Mouse (Mus musculus) CH12.LX (cell line): ENCODE measurements around the gene Rai14. TPM values are rescaled to one million over a fixed set of nuclear protein-coding genes. Genes with fewer than 3 reads are reported as not detected.

ENCODE experiments used
- DNase-seq: peaks from one replicate; pipeline ENCODE4 v3.0.0-alpha.2; 2013; ENCODE audit errors: extremely low read depth
- H3K27ac ChIP-seq: 2 replicates; pipeline ENCODE4 v1.5.1; 2012; ENCODE audit warnings: low read depth, mild to moderate bottlenecking, control low read depth, moderate library complexity; ENCODE audit not compliant: insufficient read depth
- H3K27me3 ChIP-seq: replicated peaks from 2 replicates; pipeline ENCODE3; 2012; ENCODE audit warnings: inconsistent platforms
- H3K36me3 ChIP-seq, 2 experiments: replicated peaks in 1 of 2; 2 replicates each; pipeline versions ENCODE3 to v1.6.1; 2012; ENCODE audit warnings: inconsistent platforms in 1 of 2, low read length in 1 of 2, mild to moderate bottlenecking in 1 of 2, mixed read lengths in 1 of 2, moderate library complexity in 1 of 2; ENCODE audit not compliant: control insufficient read depth in 1 of 2, insufficient read depth in 1 of 2
- H3K4me1 ChIP-seq, 2 experiments: 2 replicates each; pipeline ENCODE4 v1.6.1; 2012; ENCODE audit warnings: inconsistent platforms in 1 of 2, moderate library complexity in 1 of 2; ENCODE audit not compliant: insufficient read depth in 2 of 2, control insufficient read depth in 1 of 2
- H3K4me2 ChIP-seq: 2 replicates; pipeline ENCODE4 v1.6.1; 2012; ENCODE audit warnings: low read depth, mild to moderate bottlenecking, control low read depth; ENCODE audit not compliant: poor library complexity, insufficient read depth, severe bottlenecking
- H3K4me3 ChIP-seq, 3 experiments: fragments of 150-350 bp in 1 of 3; sonication (generic) in 1 of 3; replicated peaks in 1 of 3; 2 replicates each; pipeline versions ENCODE3 to v1.5.1; 2011 to 2012; ENCODE audit warnings: low read depth in 2 of 3, low read length in 2 of 3, mild to moderate bottlenecking in 2 of 3, moderate library complexity in 2 of 3, control low read depth in 1 of 3, improper control_type of control experiment in 1 of 3, inconsistent platforms in 1 of 3, mixed read lengths in 1 of 3; ENCODE audit not compliant: poor library complexity in 1 of 3
- H3K79me2 ChIP-seq: replicated peaks from 2 replicates; pipeline ENCODE4 v1.6.1; 2012; ENCODE audit warnings: mild to moderate bottlenecking, moderate library complexity; ENCODE audit not compliant: control insufficient read depth, poor library complexity, insufficient read depth, severe bottlenecking; ENCODE audit errors: extremely low read depth
- H3K9ac ChIP-seq: 2 replicates; pipeline ENCODE4 v1.6.1; 2012; ENCODE audit warnings: low read depth, mild to moderate bottlenecking, control low read depth, moderate library complexity; ENCODE audit not compliant: insufficient read depth
- H3K9me3 ChIP-seq: replicated peaks from 2 replicates; pipeline ENCODE3; 2012; ENCODE audit warnings: low read length, inconsistent platforms, mixed read lengths
- CHD2 ChIP-seq: IDR thresholded peaks from 2 replicates; pipeline ENCODE4 v1.6.1; 2011; ENCODE audit warnings: low read length, improper control_type of control experiment
- E2F4 ChIP-seq: IDR thresholded peaks from 2 replicates; pipeline ENCODE4 v1.6.1; 2011; ENCODE audit warnings: low read depth, low read length, improper control_type of control experiment; ENCODE audit not compliant: insufficient replicate concordance
- ELF1 ChIP-seq: IDR thresholded peaks from 2 replicates; pipeline ENCODE4 v1.6.1; 2014; ENCODE audit warnings: low read depth, mild to moderate bottlenecking, inconsistent platforms, low read length, improper control_type of control experiment
- EP300 ChIP-seq: IDR thresholded peaks from 2 replicates; pipeline ENCODE4 v1.6.1; 2011; ENCODE audit warnings: low read length, improper control_type of control experiment
- GABPA ChIP-seq: IDR thresholded peaks from 2 replicates; pipeline ENCODE4 v1.6.1; 2012; ENCODE audit warnings: low read depth, low read length, improper control_type of control experiment, inconsistent platforms; ENCODE audit not compliant: insufficient replicate concordance
- IRF4 ChIP-seq: IDR thresholded peaks from 2 replicates; pipeline ENCODE4 v1.6.1; 2014; ENCODE audit warnings: low read depth, mild to moderate bottlenecking, inconsistent platforms, low read length, improper control_type of control experiment
- JUN ChIP-seq: IDR thresholded peaks from 2 replicates; pipeline ENCODE4 v1.6.1; 2011; ENCODE audit warnings: low read depth, mild to moderate bottlenecking, low read length, improper control_type of control experiment, moderate library complexity; ENCODE audit not compliant: insufficient read depth
- JUND ChIP-seq: conservative IDR thresholded peaks from 2 replicates; pipeline ENCODE4 v1.6.1; 2011; ENCODE audit warnings: low read depth, low read length, improper control_type of control experiment
- KAT2A ChIP-seq: IDR thresholded peaks from 2 replicates; pipeline ENCODE4 v1.6.1; 2012; ENCODE audit warnings: low read length, improper control_type of control experiment, inconsistent platforms; ENCODE audit not compliant: insufficient replicate concordance
- MAFK ChIP-seq: IDR thresholded peaks from 2 replicates; pipeline ENCODE4 v1.6.1; 2011; ENCODE audit warnings: low read length, improper control_type of control experiment; ENCODE audit not compliant: insufficient replicate concordance
- MAZ ChIP-seq: IDR thresholded peaks from 2 replicates; pipeline ENCODE4 v1.6.1; 2012; ENCODE audit warnings: low read depth, mild to moderate bottlenecking, inconsistent platforms, low read length, improper control_type of control experiment, moderate library complexity
- MEF2A ChIP-seq: IDR thresholded peaks from 2 replicates; pipeline ENCODE4 v1.6.1; 2014; ENCODE audit warnings: low read depth, mild to moderate bottlenecking, inconsistent platforms, low read length, improper control_type of control experiment, borderline replicate concordance
- MXI1 ChIP-seq: IDR thresholded peaks from 2 replicates; pipeline ENCODE4 v1.6.1; 2011; ENCODE audit warnings: mild to moderate bottlenecking, low read depth, low read length, improper control_type of control experiment
- NELFE ChIP-seq: IDR thresholded peaks from 2 replicates; pipeline ENCODE4 v1.6.1; 2011; ENCODE audit warnings: low read depth, low read length, improper control_type of control experiment
- POLR2A ChIP-seq: IDR thresholded peaks from 2 replicates; pipeline ENCODE4 v1.6.1; 2011; ENCODE audit warnings: low read depth, mild to moderate bottlenecking, improper control_type of control experiment, low read length
- POLR2AphosphoS2 ChIP-seq: IDR thresholded peaks from 2 replicates; pipeline ENCODE4 v1.6.1; 2011; ENCODE audit warnings: low read depth, low read length, improper control_type of control experiment
- RCOR1 ChIP-seq: conservative IDR thresholded peaks from 2 replicates; pipeline ENCODE4 v1.6.1; 2012; ENCODE audit warnings: low read depth, mild to moderate bottlenecking, inconsistent platforms, low read length, improper control_type of control experiment
- SIN3A ChIP-seq: IDR thresholded peaks from 2 replicates; pipeline ENCODE4 v1.6.1; 2012; ENCODE audit warnings: low read length, improper control_type of control experiment, inconsistent platforms
- TBP ChIP-seq: conservative IDR thresholded peaks from 2 replicates; pipeline ENCODE4 v1.6.1; 2011; ENCODE audit warnings: low read depth, low read length, improper control_type of control experiment
- TCF12 ChIP-seq: IDR thresholded peaks from 2 replicates; pipeline ENCODE4 v1.6.1; 2014; ENCODE audit warnings: low read depth, mild to moderate bottlenecking, inconsistent platforms, low read length, improper control_type of control experiment
- USF1 ChIP-seq: IDR thresholded peaks from 2 replicates; pipeline ENCODE4 v1.6.1; 2014; ENCODE audit warnings: low read depth, mild to moderate bottlenecking, inconsistent platforms, low read length, improper control_type of control experiment
- ZMIZ1 ChIP-seq: IDR thresholded peaks from 2 replicates; pipeline ENCODE4 v1.6.1; 2012; ENCODE audit warnings: low read depth, mild to moderate bottlenecking, inconsistent platforms, low read length, improper control_type of control experiment
- dilution Hi-C: fragments of 300-500 bp; cut with MboI; formaldehyde crosslinking; loops from 2 replicates; pipeline ENCODE4 v1.14.3; 2020; ENCODE audit warnings: low sequenced_read_pairs; ENCODE audit not compliant: extremely low pct_unique_long_range_greater_than_20kb, extremely low pct_ligation_motif_present
- in situ Hi-C: fragments of 300-500 bp; cut with MboI; formaldehyde crosslinking; loops from 3 replicates; pipeline ENCODE4 v1.14.3; 2019; ENCODE audit warnings: low sequenced_read_pairs, low pct_ligation_motif_present, low pct_unique_long_range_greater_than_20kb, mixed read lengths
- polyA plus RNA-seq: library from polyadenylated mRNA; unstranded; fragments of >175 nt; gene quantifications from 2 replicates; pipeline ENCODE4 v1.2.1, GENCODE M21; 2012; ENCODE audit warnings: low read depth; ENCODE audit not compliant: insufficient read length
- total RNA-seq, 2 experiments: library from RNA; depleted of rRNA; stranded (reverse); fragments of 300-350 nt in 1 of 2; fragments of >200 nt in 1 of 2; gene quantifications; 2 replicates each; pipeline ENCODE4 v1.2.3; 2012 to 2014

The Rai14 gene
- total and polyA plus RNA-seq, 3 experiments = 7.5 to 14.1 (median 9.6) TPM

GRCm38 (mm10) chr15:10609107-10609506 is 105.3 kb downstream of the Rai14 start:
- peaks cover 2 to 29% of the 10 kb centered on the region in 2 experiments for H3K36me3 ChIP-seq

GRCm38 (mm10) chr15:10608508-10609098 is 105.8 kb downstream of the Rai14 start:
- Histone ChIP-seq H3K36me3 (peaks cover 2 to 32% of the 10 kb centered on the region in 2 experiments), H3K9ac (no peak overlapping the region), H3K9me3 (peaks cover 3% of the 10 kb centered on the region), H3K4me3 (no peak overlapping the region), H3K27ac (no peak overlapping the region), H3K4me1 (no peaks in the 10 kb centered on the region), H3K4me2 (no peak overlapping the region), H3K79me2 (no peaks in the 10 kb centered on the region), H3K27me3 (no peaks in the 10 kb centered on the region)
- in situ Hi-C loops = no loop called here
- dilution Hi-C loops = no loop called here
- DNase-seq = no peak
- TF ChIP-seq MEF2A = no peak
- TF ChIP-seq JUND = no peak
- TF ChIP-seq IRF4 = no peak
- TF ChIP-seq NELFE = no peak
- TF ChIP-seq POLR2AphosphoS2 = no peak
- no peak for TF ChIP-seq ZMIZ1
- no peak for TF ChIP-seq MXI1
- no peak for TF ChIP-seq MAZ
- TF ChIP-seq TCF12 = no peak
- TF ChIP-seq TBP = no peak
- TF ChIP-seq POLR2A = no peak
- no peak for TF ChIP-seq JUN
- no peak for TF ChIP-seq GABPA
- no peak for TF ChIP-seq MAFK
- no peak for TF ChIP-seq EP300
- TF ChIP-seq, all 38 proteins: peak for 0

More at GRCm38 (mm10) chr15:10609107-10609506, 105.3 kb downstream of the Rai14 start:
- Histone ChIP-seq H3K27ac (no peak overlapping the region), H3K4me3 (no peak overlapping the region), H3K79me2 (no peaks in the 10 kb centered on the region), H3K9me3 (no peaks in the 10 kb centered on the region), H3K4me2 (no peak overlapping the region), H3K4me1 (no peaks in the 10 kb centered on the region), H3K27me3 (no peaks in the 10 kb centered on the region), H3K9ac (no peak overlapping the region)
- dilution Hi-C loops (no loop called here), in situ Hi-C loops (no loop called here)
- no peak for DNase-seq
- TF ChIP-seq SIN3A (no peak), MXI1 (no peak), JUND (no peak), USF1 (no peak), IRF4 (no peak), TBP (no peak), KAT2A (no peak), MAZ (no peak), RCOR1 (no peak), ELF1 (no peak), E2F4 (no peak), CHD2 (no peak)
